Mouse (Mus musculus) neural tube, embryonic 11.5 days (tissue): ENCODE measurements around the gene Fam216a. TPM values are rescaled to one million over a fixed set of nuclear protein-coding genes. Genes with fewer than 3 reads are reported as not detected.

ENCODE experiments used
- ATAC-seq: fragments of 200-750 bp; cut with Nextera tagmentation; 2 replicates; pipeline ENCODE4 v1.8.0; 2017; ENCODE audit warnings: moderate number of reproducible peaks, mild to moderate bottlenecking, moderate TSS enrichment, moderate library complexity; ENCODE audit not compliant: insufficient read depth, low FRiP score, low TSS enrichment
- DNase-seq: peaks from one replicate; pipeline ENCODE4 v3.0.0-alpha.2; 2015; ENCODE audit warnings: low spot score
- H3K27ac ChIP-seq: fragments of 300-500 bp; sonication (generic); 2 replicates; pipeline ENCODE4 v1.5.1; 2014; ENCODE audit warnings: low read depth, mild to moderate bottlenecking, low read length
- H3K27me3 ChIP-seq: fragments of 300-500 bp; sonication (generic); 2 replicates; pipeline ENCODE4 v1.6.1; 2014; ENCODE audit warnings: mild to moderate bottlenecking, low read length, mixed read lengths; ENCODE audit not compliant: control insufficient read depth, insufficient read depth
- H3K36me3 ChIP-seq: fragments of 300-500 bp; sonication (generic); 2 replicates; pipeline ENCODE4 v1.6.1; 2014; ENCODE audit warnings: mild to moderate bottlenecking, low read length, moderate library complexity, mixed read lengths; ENCODE audit not compliant: control insufficient read depth, insufficient read depth
- H3K4me1 ChIP-seq: fragments of 300-500 bp; sonication (generic); 2 replicates; pipeline ENCODE4 v1.6.1; 2014; ENCODE audit warnings: low read length, mixed read lengths; ENCODE audit not compliant: control insufficient read depth, insufficient read depth
- H3K4me2 ChIP-seq: fragments of 300-500 bp; sonication (generic); 2 replicates; pipeline ENCODE4 v1.6.1; 2014; ENCODE audit warnings: low read depth, mild to moderate bottlenecking, moderate library complexity
- H3K4me3 ChIP-seq: fragments of 300-500 bp; sonication (generic); 2 replicates; pipeline ENCODE4 v1.5.1; 2014; ENCODE audit warnings: low read depth, low read length
- H3K9ac ChIP-seq: fragments of 300-500 bp; sonication (generic); 2 replicates; pipeline ENCODE4 v1.6.1; 2014; ENCODE audit warnings: mild to moderate bottlenecking, low read length
- H3K9me3 ChIP-seq: fragments of 300-500 bp; sonication (generic); 2 replicates; pipeline ENCODE4 v1.6.1; 2016; ENCODE audit warnings: low read length; ENCODE audit not compliant: control insufficient read depth
- WGBS: fragments of 180-500 bp; shearing (Covaris S2); extraction: QIAGEN DNeasy Blood & Tissue Kit; methylation state at CpG from one replicate; pipeline ENCODE4 v1.1.7; 2014; 5-methylcytosine and 5-hydroxymethylcytosine counted together
- polyA plus RNA-seq: library from polyadenylated mRNA; unstranded; fragments of >200 nt; fragmentation: Nextera tagmentation; extraction: Ambion mirVana; gene quantifications from 2 replicates; pipeline ENCODE4 v1.2.1, GENCODE M21; 2014

Fam216a gene
- polyA plus RNA-seq, 1 experiment from 2014 or later: 116 TPM

DNA sequence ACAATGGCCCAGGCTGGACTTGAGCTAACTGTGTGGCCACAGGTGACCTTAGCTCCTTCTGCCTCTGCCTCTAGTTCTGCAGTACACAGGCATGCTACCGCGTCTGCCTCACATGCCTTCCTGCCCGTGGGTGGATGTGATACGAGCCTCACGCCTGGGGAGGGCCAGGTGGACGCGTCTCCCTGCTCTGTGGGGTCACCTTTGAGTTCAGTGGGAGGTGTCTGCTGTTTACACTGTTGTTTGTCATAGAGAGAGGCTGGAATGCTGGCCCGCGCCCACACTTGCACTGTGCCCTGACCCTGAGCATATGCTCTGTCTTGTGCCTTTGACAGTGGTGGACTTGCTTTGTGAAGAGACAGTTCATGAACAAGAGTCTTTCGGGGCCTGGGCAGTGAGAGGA lies 33.4 kb upstream of the Fam216a start:
- ATAC-seq: no peak
- H3K4me3 ChIP-seq: no peak overlapping the region
- H3K27me3 ChIP-seq: no peaks in the 10 kb centered on the region
- 96% methylated on average over 10 of the region's 10 CpGs for whole genome bisulfite sequencing
- no peaks in the 10 kb centered on the region for H3K9me3 ChIP-seq
- no peak overlapping the region for H3K27ac ChIP-seq
- peaks cover 23% of the 10 kb centered on the region for H3K36me3 ChIP-seq
- no peaks in the 10 kb centered on the region for H3K4me1 ChIP-seq
- no peak overlapping the region for H3K4me2 ChIP-seq
- H3K9ac ChIP-seq: no peak overlapping the region
- no peak for DNase-seq

DNA sequence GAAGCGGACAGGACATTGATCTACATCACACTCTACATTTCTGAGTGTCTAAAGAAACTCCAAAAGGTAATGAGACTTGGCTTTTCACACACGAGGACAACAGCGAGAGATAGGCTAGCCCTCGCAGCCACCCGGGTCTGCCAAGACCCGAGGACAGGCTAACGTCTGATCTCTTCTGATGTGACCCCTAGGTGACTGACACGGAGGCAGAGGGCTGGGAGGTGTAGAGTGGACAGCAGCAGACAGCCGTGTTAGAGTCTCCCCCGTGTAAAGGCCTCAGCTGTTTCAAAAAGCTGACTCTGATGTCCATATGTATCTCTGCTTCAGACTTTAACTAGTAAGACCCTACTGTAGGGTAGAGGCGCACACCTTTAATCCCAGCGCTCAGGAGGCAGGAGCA lies 31.2 kb upstream of the Fam216a start:
- peaks cover 23% of the 10 kb centered on the region for H3K36me3 ChIP-seq
- 94% methylated on average over 12 of the region's 12 CpGs for WGBS

DNA sequence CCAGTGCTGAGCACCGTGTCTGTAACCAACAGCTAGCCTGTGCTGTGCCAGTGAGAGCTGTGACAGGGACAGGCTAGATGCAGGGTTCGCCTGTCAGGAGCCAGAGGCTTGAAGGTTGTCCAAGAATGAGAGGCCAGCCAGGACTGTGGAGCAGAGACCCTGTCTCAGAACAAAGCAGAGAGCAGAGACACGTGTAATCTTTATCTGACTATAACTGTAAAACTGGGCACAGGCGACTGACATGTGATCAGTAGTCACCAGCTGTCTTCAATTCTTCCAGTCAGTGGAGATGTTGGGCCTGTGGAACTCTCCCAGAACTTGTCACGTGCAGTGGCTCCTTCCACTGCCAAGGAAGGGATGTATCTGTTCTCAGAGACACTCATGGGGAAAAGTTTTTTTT lies 30.6 kb upstream of the Fam216a start:
- WGBS: 91% methylated on average over 5 of the region's 5 CpGs
- no peak for DNase-seq
- Histone ChIP-seq H3K4me3 (no peak overlapping the region), H3K4me2 (no peak overlapping the region), H3K9ac (no peak overlapping the region), H3K36me3 (peaks cover 23% of the 10 kb centered on the region), H3K27ac (no peak overlapping the region), H3K4me1 (no peaks in the 10 kb centered on the region), H3K9me3 (no peaks in the 10 kb centered on the region), H3K27me3 (no peaks in the 10 kb centered on the region)
- no peak for ATAC-seq

More for the DNA sequence above, 31.2 kb upstream of the Fam216a start:
- DNase-seq: no peak
- no peaks in the 10 kb centered on the region for H3K9me3 ChIP-seq
- no peaks in the 10 kb centered on the region for H3K27me3 ChIP-seq
- H3K27ac ChIP-seq: no peak overlapping the region
- H3K9ac ChIP-seq: no peak overlapping the region
- H3K4me2 ChIP-seq: no peak overlapping the region
- no peak overlapping the region for H3K4me3 ChIP-seq
- no peaks in the 10 kb centered on the region for H3K4me1 ChIP-seq
- no peak for ATAC-seq

DNA sequence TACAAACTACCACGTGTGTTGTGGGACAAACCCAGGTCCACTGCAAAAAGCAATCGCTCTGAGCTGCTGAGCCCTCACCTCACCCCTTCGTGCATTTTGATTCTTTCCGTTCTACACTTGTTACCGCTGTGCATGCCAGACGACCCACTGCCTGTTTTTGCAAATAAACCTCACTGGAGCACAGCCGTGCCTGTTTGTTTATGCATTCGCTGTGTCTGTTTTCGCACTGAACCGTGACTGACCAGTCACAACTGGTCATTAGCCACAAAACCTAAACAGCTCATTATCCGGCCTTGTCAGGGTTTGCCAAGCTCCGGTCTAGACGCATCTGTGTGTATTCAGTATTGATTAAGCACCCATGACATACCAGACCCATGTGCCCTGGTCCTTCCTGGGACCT lies 30.0 kb upstream of the Fam216a start:
- H3K9me3 ChIP-seq: no peaks in the 10 kb centered on the region
- DNase-seq (no peak), ATAC-seq (no peak)
- no peaks in the 10 kb centered on the region for H3K4me1 ChIP-seq
- WGBS: 80% methylated on average over 13 of the region's 13 CpGs
- H3K27ac ChIP-seq: no peak overlapping the region
- peaks cover 25% of the 10 kb centered on the region for H3K36me3 ChIP-seq
- no peak overlapping the region for H3K4me3 ChIP-seq
- H3K9ac ChIP-seq: no peak overlapping the region
- no peaks in the 10 kb centered on the region for H3K27me3 ChIP-seq
- H3K4me2 ChIP-seq: no peak overlapping the region

- peaks cover 21% of the 10 kb centered on the region for H3K36me3 ChIP-seq
- no peak overlapping the region for H3K9ac ChIP-seq
- H3K4me2 ChIP-seq: no peak overlapping the region
- no peaks in the 10 kb centered on the region for H3K9me3 ChIP-seq
- DNase-seq: peak; percentile 63
- H3K4me1 ChIP-seq: no peaks in the 10 kb centered on the region
- no peaks in the 10 kb centered on the region for H3K27me3 ChIP-seq
- ATAC-seq: no peak
- H3K27ac ChIP-seq: no peak overlapping the region
- WGBS: 30% methylated on average over 8 of the region's 8 CpGs
- no peak overlapping the region for H3K4me3 ChIP-seq
These were observed 29.1 kb upstream of the Fam216a start for GRCm38 (mm10) chr5:122401303-122401640.

GRCm38 (mm10) chr5:122400628-122401302 lies 28.6 kb upstream of the Fam216a start:
- Histone ChIP-seq H3K9me3 (no peaks in the 10 kb centered on the region), H3K4me3 (no peak overlapping the region), H3K27ac (no peak overlapping the region), H3K36me3 (peaks cover 21% of the 10 kb centered on the region), H3K27me3 (no peaks in the 10 kb centered on the region), H3K4me2 (no peak overlapping the region), H3K9ac (no peak overlapping the region), H3K4me1 (no peaks in the 10 kb centered on the region)
- ATAC-seq (no peak), DNase-seq (no peak)
- WGBS: 86% methylated on average over 18 of the region's 18 CpGs

GRCm38 (mm10) chr5:122399871-122400270 lies 27.7 kb upstream of the Fam216a start:
- Histone ChIP-seq H3K4me1 (no peaks in the 10 kb centered on the region), H3K4me2 (no peak overlapping the region), H3K4me3 (no peak overlapping the region), H3K9me3 (no peaks in the 10 kb centered on the region), H3K36me3 (peaks cover 18% of the 10 kb centered on the region), H3K27ac (no peak overlapping the region), H3K27me3 (no peaks in the 10 kb centered on the region), H3K9ac (no peak overlapping the region)
- ATAC-seq: no peak
- WGBS: 97% methylated on average over 8 of the region's 8 CpGs
- DNase-seq: no peak

DNA sequence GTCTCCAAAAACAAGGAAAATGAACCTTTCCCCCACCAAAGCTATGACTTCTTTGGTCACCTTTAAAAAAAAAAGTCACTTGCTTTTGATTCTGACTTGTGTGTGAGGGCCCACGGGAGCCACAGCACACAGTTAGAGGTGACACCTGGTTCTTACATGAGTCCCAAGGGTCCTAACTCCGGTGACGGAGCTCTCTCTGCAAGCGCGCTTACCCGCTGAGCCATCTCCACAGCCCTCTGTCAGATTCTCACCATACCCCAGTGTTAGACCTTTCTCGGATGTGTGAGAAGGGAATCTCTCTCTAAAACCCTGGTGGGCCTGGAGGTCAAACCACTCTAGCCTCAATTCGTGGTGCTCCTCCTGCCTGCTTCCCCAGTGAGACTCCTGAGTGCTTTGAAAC lies 25.3 kb upstream of the Fam216a start:
- Histone ChIP-seq H3K9ac (no peak overlapping the region), H3K27ac (no peak overlapping the region), H3K4me2 (no peak overlapping the region), H3K36me3 (peaks cover 6% of the 10 kb centered on the region), H3K27me3 (no peaks in the 10 kb centered on the region), H3K9me3 (no peaks in the 10 kb centered on the region), H3K4me1 (no peaks in the 10 kb centered on the region), H3K4me3 (no peak overlapping the region)
- WGBS: 92% methylated on average over 8 of the region's 8 CpGs
- DNase-seq: no peak
- no peak for ATAC-seq

DNA sequence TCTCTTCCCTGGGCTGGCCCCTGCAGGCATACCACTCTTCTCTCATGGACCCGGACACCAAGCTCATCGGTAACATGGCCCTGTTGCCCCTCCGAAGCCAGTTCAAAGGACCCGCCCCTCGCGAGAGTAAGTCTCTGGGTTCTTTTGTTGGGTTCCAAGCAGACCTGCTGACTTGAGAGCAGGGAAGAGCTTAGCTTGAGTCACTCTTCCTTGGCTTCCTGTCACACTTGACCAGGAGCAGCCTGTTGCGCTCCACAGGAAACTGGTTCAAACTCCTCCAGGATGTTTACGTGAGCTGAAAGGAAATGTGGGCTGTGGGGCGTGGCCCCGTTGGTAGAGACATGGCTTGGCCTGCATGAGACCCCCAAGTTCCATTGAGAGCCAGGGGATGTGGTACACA lies 24.6 kb upstream of the Fam216a start:
- no peaks in the 10 kb centered on the region for H3K4me1 ChIP-seq
- H3K36me3 ChIP-seq: peaks cover 6% of the 10 kb centered on the region
- DNase-seq (no peak), ATAC-seq (no peak)
- H3K9me3 ChIP-seq: no peaks in the 10 kb centered on the region
- H3K27me3 ChIP-seq: no peaks in the 10 kb centered on the region
- H3K4me2 ChIP-seq: no peak overlapping the region
- H3K4me3 ChIP-seq: no peak overlapping the region
- 95% methylated on average over 10 of the region's 10 CpGs for WGBS
- H3K9ac ChIP-seq: no peak overlapping the region
- H3K27ac ChIP-seq: no peak overlapping the region
